Mouse (Mus musculus): ENCODE data around the gene Glyr1. TPM values are rescaled to one million over a fixed set of nuclear protein-coding genes. Genes with fewer than 3 reads are reported as not detected.
A peak's percentile ranks its signal among the peaks of the same experiment; 100 is the strongest.

The Glyr1 gene
- polyA plus RNA-seq, 1 experiment from 2014 or later, result 194 TPM

- 68% methylated on average over 3 of the region's 3 CpGs for WGBS
- no peak overlapping the region for H3K9ac ChIP-seq (ENCODE audit: low read depth, low read length)
- ATAC-seq, result no peak
These were observed 49.1 kb downstream of the Glyr1 start for GRCm38 (mm10) chr16:5000611-5001010.

GRCm38 (mm10) chr16:4998984-4999383 is 50.7 kb downstream of the Glyr1 start:
- Histone ChIP-seq H3K4me2 (ENCODE audit: low read length) (no peak overlapping the region), H3K4me3 (ENCODE audit: low read depth, low read length) (no peak overlapping the region), H3K9ac (ENCODE audit: low read depth, low read length) (no peak overlapping the region), H3K36me3 (ENCODE audit: control insufficient read depth, insufficient read depth, low read length) (no peaks in the 10 kb centered on the region), H3K27me3 (ENCODE audit: control insufficient read depth, insufficient read depth, low read depth, low read length) (no peaks in the 10 kb centered on the region), H3K27ac (ENCODE audit: low read length) (no peak overlapping the region), H3K4me1 (ENCODE audit: control insufficient read depth, insufficient read depth, low read length) (no peaks in the 10 kb centered on the region), H3K9me3 (replicated peaks; ENCODE audit: control insufficient read depth, low read length, poor library complexity, severe bottlenecking) (no peaks in the 10 kb centered on the region)
- 92% methylated on average over 1 of the region's 1 CpGs for WGBS
- no peak for ATAC-seq

More at GRCm38 (mm10) chr16:5000611-5001010, 49.1 kb downstream of the Glyr1 start:
- no peaks in the 10 kb centered on the region for H3K36me3 ChIP-seq (ENCODE audit: control insufficient read depth, insufficient read depth, low read length)
- no peak overlapping the region for H3K4me3 ChIP-seq (ENCODE audit: low read depth, low read length)
- H3K27ac ChIP-seq (ENCODE audit: low read length), result no peak overlapping the region
- no peaks in the 10 kb centered on the region for H3K27me3 ChIP-seq (ENCODE audit: control insufficient read depth, insufficient read depth, low read depth, low read length)
- no peaks in the 10 kb centered on the region for H3K4me1 ChIP-seq (ENCODE audit: control insufficient read depth, insufficient read depth, low read length)
- H3K4me2 ChIP-seq (ENCODE audit: low read length), result no peak overlapping the region
- no peaks in the 10 kb centered on the region for H3K9me3 ChIP-seq (replicated peaks; ENCODE audit: control insufficient read depth, low read length, poor library complexity, severe bottlenecking)

- Histone ChIP-seq H3K27ac (ENCODE audit: low read length) (no peak within 1 kb of the TSS), H3K4me3 (ENCODE audit: low read depth, low read length) (no peak within 1 kb of the TSS), H3K9ac (ENCODE audit: low read depth, low read length) (no peak within 1 kb of the TSS), H3K27me3 (ENCODE audit: control insufficient read depth, insufficient read depth, low read depth, low read length) (no peaks in the 10 kb centered on the region), H3K9me3 (replicated peaks; ENCODE audit: control insufficient read depth, low read length, poor library complexity, severe bottlenecking) (no peaks in the 10 kb centered on the region), H3K4me1 (ENCODE audit: control insufficient read depth, insufficient read depth, low read length) (no peaks in the 10 kb centered on the region), H3K36me3 (ENCODE audit: control insufficient read depth, insufficient read depth, low read length) (no peaks in the 10 kb centered on the region), H3K4me2 (ENCODE audit: low read length) (no peak within 1 kb of the TSS)
- ATAC-seq, result no peak
- 52% methylated on average over 2 of the region's 3 CpGs for WGBS
These were observed 52.1 kb downstream of the Glyr1 start, which contains the start of gene Sept12 for GRCm38 (mm10) chr16:4997553-4997952. TSS of gene Sept12 (minus strand) at chr16:4997852.

GRCm38 (mm10) chr16:4993276-4993675 is 56.4 kb downstream of the Glyr1 start:
- Histone ChIP-seq H3K9me3 (replicated peaks; ENCODE audit: control insufficient read depth, low read length, poor library complexity, severe bottlenecking) (no peaks in the 10 kb centered on the region), H3K4me1 (ENCODE audit: control insufficient read depth, insufficient read depth, low read length) (no peaks in the 10 kb centered on the region), H3K27ac (ENCODE audit: low read length) (no peak overlapping the region), H3K9ac (ENCODE audit: low read depth, low read length) (no peak overlapping the region), H3K4me2 (ENCODE audit: low read length) (no peak overlapping the region), H3K36me3 (ENCODE audit: control insufficient read depth, insufficient read depth, low read length) (no peaks in the 10 kb centered on the region), H3K4me3 (ENCODE audit: low read depth, low read length) (no peak overlapping the region), H3K27me3 (ENCODE audit: control insufficient read depth, insufficient read depth, low read depth, low read length) (no peaks in the 10 kb centered on the region)
- 82% methylated on average over 4 of the region's 4 CpGs for WGBS
- ATAC-seq, result no peak

- ATAC-seq, result no peak
- Histone ChIP-seq H3K9ac (ENCODE audit: low read depth, low read length) (no peak overlapping the region), H3K27me3 (ENCODE audit: control insufficient read depth, insufficient read depth, low read depth, low read length) (no peaks in the 10 kb centered on the region), H3K4me3 (ENCODE audit: low read depth, low read length) (no peak overlapping the region), H3K4me2 (ENCODE audit: low read length) (no peak overlapping the region), H3K36me3 (ENCODE audit: control insufficient read depth, insufficient read depth, low read length) (no peaks in the 10 kb centered on the region), H3K4me1 (ENCODE audit: control insufficient read depth, insufficient read depth, low read length) (no peaks in the 10 kb centered on the region), H3K27ac (ENCODE audit: low read length) (no peak overlapping the region), H3K9me3 (replicated peaks; ENCODE audit: control insufficient read depth, low read length, poor library complexity, severe bottlenecking) (no peaks in the 10 kb centered on the region)
- 92% methylated on average over 12 of the region's 12 CpGs for WGBS
These were observed 64.9 kb downstream of the Glyr1 start for GRCm38 (mm10) chr16:4984717-4985116.

- Histone ChIP-seq H3K4me3 (ENCODE audit: low read depth, low read length) (no peak overlapping the region), H3K27me3 (ENCODE audit: control insufficient read depth, insufficient read depth, low read depth, low read length) (no peaks in the 10 kb centered on the region), H3K36me3 (ENCODE audit: control insufficient read depth, insufficient read depth, low read length) (no peaks in the 10 kb centered on the region), H3K4me1 (ENCODE audit: control insufficient read depth, insufficient read depth, low read length) (no peaks in the 10 kb centered on the region), H3K9me3 (replicated peaks; ENCODE audit: control insufficient read depth, low read length, poor library complexity, severe bottlenecking) (no peaks in the 10 kb centered on the region), H3K9ac (ENCODE audit: low read depth, low read length) (no peak overlapping the region), H3K4me2 (ENCODE audit: low read length) (no peak overlapping the region), H3K27ac (ENCODE audit: low read length) (no peak overlapping the region)
- WGBS, result 75% methylated on average over 4 of the region's 4 CpGs
- peak; percentile 58; the same call in 1 of the 2 replicates for ATAC-seq
These were observed 69.8 kb downstream of the Glyr1 start for GRCm38 (mm10) chr16:4979755-4980380.

GRCm38 (mm10) chr16:4978275-4979051 is 71.2 kb downstream of the Glyr1 start:
- H3K4me3 ChIP-seq (ENCODE audit: low read depth, low read length), result no peak overlapping the region
- no peaks in the 10 kb centered on the region for H3K9me3 ChIP-seq (replicated peaks; ENCODE audit: control insufficient read depth, low read length, poor library complexity, severe bottlenecking)
- H3K27me3 ChIP-seq (ENCODE audit: control insufficient read depth, insufficient read depth, low read depth, low read length), result no peaks in the 10 kb centered on the region
- H3K27ac ChIP-seq (ENCODE audit: low read length), result no peak overlapping the region
- no peak for ATAC-seq
- H3K4me1 ChIP-seq (ENCODE audit: control insufficient read depth, insufficient read depth, low read length), result no peaks in the 10 kb centered on the region
- H3K36me3 ChIP-seq (ENCODE audit: control insufficient read depth, insufficient read depth, low read length), result no peaks in the 10 kb centered on the region
- no peak overlapping the region for H3K9ac ChIP-seq (ENCODE audit: low read depth, low read length)
- no peak overlapping the region for H3K4me2 ChIP-seq (ENCODE audit: low read length)
- 67% methylated on average over 5 of the region's 5 CpGs for WGBS

GRCm38 (mm10) chr16:4976180-4976579 is 73.5 kb downstream of the Glyr1 start:
- H3K4me1 ChIP-seq (ENCODE audit: control insufficient read depth, insufficient read depth, low read length), result no peaks in the 10 kb centered on the region
- no peak overlapping the region for H3K9ac ChIP-seq (ENCODE audit: low read depth, low read length)
- no peak for ATAC-seq
- H3K36me3 ChIP-seq (ENCODE audit: control insufficient read depth, insufficient read depth, low read length), result no peaks in the 10 kb centered on the region
- 81% methylated on average over 2 of the region's 2 CpGs for WGBS
- H3K9me3 ChIP-seq (replicated peaks; ENCODE audit: control insufficient read depth, low read length, poor library complexity, severe bottlenecking), result no peaks in the 10 kb centered on the region
- H3K4me2 ChIP-seq (ENCODE audit: low read length), result no peak overlapping the region
- H3K27me3 ChIP-seq (ENCODE audit: control insufficient read depth, insufficient read depth, low read depth, low read length), result no peaks in the 10 kb centered on the region
- no peak overlapping the region for H3K4me3 ChIP-seq (ENCODE audit: low read depth, low read length)
- H3K27ac ChIP-seq (ENCODE audit: low read length), result no peak overlapping the region

GRCm38 (mm10) chr16:4974521-4974920 is 75.1 kb downstream of the Glyr1 start:
- Histone ChIP-seq H3K27me3 (ENCODE audit: control insufficient read depth, insufficient read depth, low read depth, low read length) (no peaks in the 10 kb centered on the region), H3K9me3 (replicated peaks; ENCODE audit: control insufficient read depth, low read length, poor library complexity, severe bottlenecking) (no peaks in the 10 kb centered on the region), H3K9ac (ENCODE audit: low read depth, low read length) (no peak overlapping the region), H3K27ac (ENCODE audit: low read length) (no peak overlapping the region), H3K4me1 (ENCODE audit: control insufficient read depth, insufficient read depth, low read length) (no peaks in the 10 kb centered on the region), H3K4me2 (ENCODE audit: low read length) (no peak overlapping the region), H3K36me3 (ENCODE audit: control insufficient read depth, insufficient read depth, low read length) (no peaks in the 10 kb centered on the region), H3K4me3 (ENCODE audit: low read depth, low read length) (no peak overlapping the region)
- whole genome bisulfite sequencing, result 78% methylated on average over 5 of the region's 5 CpGs
- ATAC-seq, result no peak
